Mouse (Mus musculus): ENCODE measurements around the gene Ovol1.

Ovol1 gene

GRCm38 (mm10) chr19:5518721-5519120 lies 41.7 kb downstream of the Ovol1 start:
- no peak for DNase-seq (ENCODE audit: low spot score)

DNA sequence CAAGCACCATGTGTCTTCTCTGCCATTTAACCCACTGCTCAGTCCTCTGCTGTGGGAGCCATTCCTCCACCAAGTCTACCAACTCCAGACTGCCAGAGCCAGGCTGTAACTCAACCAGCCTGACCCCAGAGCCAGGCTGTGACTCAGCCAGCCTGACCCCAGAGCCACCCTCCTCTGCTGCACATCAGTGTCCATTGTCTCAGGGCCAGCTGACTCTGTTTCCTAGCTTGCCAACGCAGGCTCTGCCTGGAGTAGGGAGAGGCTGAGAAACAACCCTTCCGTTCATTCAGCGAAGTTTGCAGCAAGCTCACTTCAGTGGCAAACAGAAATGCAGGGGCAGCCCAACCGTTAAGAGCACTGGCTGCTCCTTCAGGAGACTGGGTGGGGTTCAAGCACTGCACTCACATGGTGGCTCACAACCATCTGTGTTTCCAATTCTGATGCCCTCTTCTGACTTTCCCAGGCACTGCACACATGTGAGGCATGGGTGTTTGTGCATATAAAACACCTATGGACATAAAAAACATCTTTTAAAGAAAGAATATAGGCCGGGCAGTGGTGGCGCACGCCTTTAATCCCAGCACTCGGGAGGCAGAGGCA lies 43.4 kb downstream of the Ovol1 start:
- DNase-seq (ENCODE audit: low spot score): no peak

- DNase-seq (ENCODE audit: low spot score): no peak
These were observed 44.3 kb downstream of the Ovol1 start for GRCm38 (mm10) chr19:5515840-5516777.

GRCm38 (mm10) chr19:5513005-5513349 lies 47.5 kb downstream of the Ovol1 start:
- no peak for DNase-seq (ENCODE audit: low spot score)

- no peak for DNase-seq (ENCODE audit: low spot score)
These were observed 48.1 kb downstream of the Ovol1 start for GRCm38 (mm10) chr19:5512091-5513004.

DNA sequence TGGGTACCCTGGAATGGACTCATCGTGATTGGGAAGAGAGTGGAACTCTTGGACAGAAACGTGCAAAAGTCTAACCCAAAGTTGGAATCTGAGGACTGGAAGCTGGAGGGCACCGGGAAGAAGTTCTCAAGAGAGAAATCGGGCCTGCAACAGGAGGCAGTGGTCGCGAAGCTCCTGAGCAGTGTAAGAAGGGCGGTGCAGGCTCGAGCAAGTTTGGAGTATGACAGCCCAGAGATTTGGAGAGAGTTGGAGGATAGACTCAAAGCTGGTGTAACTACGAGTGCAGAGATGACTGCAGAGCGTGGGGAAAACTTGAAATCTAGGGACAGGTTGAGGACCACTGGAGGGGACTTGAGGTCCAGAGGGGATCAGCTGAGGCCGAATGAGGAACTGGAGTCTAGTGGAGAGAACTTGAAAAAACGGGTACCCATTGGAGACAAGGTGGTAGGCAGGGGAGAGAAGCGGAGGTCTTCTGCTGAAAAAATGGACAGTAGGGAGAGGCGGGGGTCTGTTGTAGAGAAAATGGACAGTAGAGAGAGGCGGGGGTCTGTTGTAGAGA lies 49.3 kb downstream of the Ovol1 start:
- no peak for DNase-seq (ENCODE audit: low spot score)

DNA sequence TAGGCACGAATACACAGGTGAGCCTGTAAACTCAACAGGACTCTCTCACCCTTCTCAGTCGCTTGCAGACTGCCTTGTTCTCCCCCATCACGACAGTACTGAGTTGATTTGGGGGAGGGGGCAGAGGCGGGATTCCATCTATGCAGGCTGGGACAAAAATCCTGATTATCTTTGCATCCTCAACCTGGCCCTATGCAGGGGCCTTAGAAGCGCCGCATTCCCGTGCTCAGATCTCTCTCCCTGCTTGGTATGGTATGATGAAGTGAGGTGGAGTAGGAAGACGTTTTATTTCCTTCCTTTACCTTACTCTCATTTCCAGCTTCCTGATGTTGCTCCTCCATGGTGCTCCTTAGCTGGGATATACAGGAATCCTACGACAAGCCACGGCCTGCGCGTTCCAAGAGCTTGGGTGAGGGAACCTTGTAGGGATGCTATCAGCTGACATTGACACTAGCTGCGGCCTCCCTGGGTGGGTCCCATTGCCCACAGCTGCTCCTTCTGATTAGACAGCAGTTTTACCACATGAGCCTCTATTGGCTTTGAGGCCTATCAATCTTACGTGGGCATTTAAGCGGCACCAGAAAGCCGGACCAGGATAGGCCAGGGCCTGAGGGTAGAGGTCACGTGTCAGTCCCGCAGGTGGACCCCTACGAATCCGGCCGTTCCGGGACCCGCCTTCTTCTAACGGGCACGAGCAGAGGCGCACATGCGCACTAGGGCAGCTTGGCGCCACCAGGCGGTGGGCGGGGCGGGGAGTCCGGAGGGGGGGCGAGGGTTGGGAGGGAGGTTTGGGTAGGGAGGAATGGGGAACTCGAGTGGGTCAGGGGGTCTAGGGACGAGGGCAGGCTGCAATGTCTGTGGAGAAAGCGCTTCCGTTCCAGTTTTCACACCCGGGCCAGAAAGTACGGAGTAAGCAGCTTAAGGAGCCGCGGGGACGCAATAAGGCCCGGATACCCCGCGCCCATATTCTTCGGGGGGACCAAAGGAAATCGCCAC lies 50.1 kb downstream of the Ovol1 start, which contains the start of gene Snx32:
Gene Snx32 (minus strand): TSS at position 508 of the 996 bp plus-strand sequence.
- DNase-seq (ENCODE audit: low spot score): peak; percentile 96

- no peak for DNase-seq (ENCODE audit: low spot score)
These were observed 56.8 kb downstream of the Ovol1 start, which contains the start of gene 1700020D05Rik for GRCm38 (mm10) chr19:5503687-5504086. 1700020D05Rik (minus strand) TSS chr19:5503787.

DNA sequence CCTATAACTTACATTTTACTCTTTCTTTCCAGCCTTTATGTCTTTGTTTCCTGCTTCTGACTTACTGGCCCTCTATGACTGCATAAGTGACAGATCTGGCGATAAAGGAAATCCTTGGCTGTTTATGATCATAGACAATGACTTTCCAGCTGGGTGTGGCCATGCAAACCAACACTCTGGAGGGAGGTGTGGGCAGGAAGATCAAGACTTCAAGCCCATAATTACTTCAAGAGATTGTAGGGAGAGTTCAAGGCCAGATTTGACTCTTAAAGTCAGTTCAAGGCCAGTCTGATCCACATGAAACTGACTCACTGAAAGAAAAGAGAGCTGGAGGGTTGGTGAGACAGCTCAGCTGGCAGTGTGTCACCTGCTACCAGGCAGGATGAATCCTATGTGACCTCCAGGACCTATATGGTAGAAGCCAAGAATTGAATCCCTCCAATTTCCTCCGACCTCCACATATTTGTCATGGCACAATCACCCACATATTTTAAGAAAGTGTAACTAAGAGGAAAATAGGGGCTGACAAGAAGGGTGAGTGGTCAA lies 60.0 kb downstream of the Ovol1 start:
- no peak for DNase-seq (ENCODE audit: low spot score)

Measured in urinary bladder, postnatal 14 days (tissue).